Mouse (Mus musculus) erythroblast, adult 5-6 weeks (primary cell): ENCODE results near the gene Slc35f4. TPM values are rescaled to one million over a fixed set of nuclear protein-coding genes. Genes with fewer than 3 reads are reported as not detected.

ENCODE experiments used
- ATAC-seq: replicated peaks from 2 replicates; pipeline ENCODE4 v1.8.0; 2016; ENCODE audit warnings: moderate number of reproducible peaks, mild to moderate bottlenecking, moderate TSS enrichment, inconsistent platforms; ENCODE audit not compliant: poor library complexity, low FRiP score, severe bottlenecking
- total RNA-seq, 2 experiments: library from RNA; stranded (forward) in 1 of 2; stranded (reverse) in 1 of 2; fragments of 150-400 nt in 1 of 2; fragments of 200-764, 138-1000 nt in 1 of 2; gene quantifications; 2 replicates each; pipeline versions ENCODE4 v1.2.3 to v1.2.4; 2015 to 2017; ENCODE audit warnings: low replicate concordance in 2 of 2

Gene Slc35f4
- total RNA-seq, 2 experiments from 2014 or later, result not detected

DNA sequence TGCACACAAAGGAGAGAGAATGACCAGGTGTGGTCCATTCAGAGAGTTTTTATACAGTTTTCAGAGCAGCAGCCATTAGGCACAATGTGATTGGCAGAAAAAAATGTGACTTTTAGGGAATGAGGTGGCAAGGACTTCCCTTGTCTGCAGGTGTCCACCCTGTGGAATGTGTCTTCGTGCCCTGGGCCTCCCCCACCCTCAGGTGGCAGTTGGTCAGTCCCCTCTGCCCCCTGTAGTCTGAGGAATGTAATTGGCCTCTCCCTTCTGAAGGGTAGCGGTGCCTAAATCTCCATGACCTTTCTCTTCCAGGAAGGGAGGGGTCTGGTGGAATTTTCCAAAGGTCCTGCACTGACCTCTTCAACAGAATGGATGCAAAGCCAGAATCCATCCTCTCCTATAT is 163.7 kb downstream of the Slc35f4 start:
- ATAC-seq, result no peak

DNA sequence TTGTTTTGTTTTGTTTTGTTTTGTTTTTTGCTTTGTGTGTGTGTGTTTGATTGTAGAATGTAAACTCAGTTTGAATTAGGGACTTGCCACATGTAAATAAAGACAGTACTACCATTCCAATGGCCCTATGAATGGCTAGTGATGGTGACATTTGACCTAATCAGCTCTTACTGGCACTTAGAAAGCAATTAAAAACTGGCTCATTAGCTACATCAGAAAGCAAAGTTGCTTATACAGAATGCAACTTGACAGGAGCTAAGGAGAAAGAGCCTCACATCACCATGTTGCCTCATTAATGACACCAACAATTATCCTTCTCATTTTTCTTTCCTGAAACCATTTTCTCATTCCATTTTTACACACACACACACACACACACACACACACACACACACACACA is 170.3 kb downstream of the Slc35f4 start:
- ATAC-seq, result no peak

DNA sequence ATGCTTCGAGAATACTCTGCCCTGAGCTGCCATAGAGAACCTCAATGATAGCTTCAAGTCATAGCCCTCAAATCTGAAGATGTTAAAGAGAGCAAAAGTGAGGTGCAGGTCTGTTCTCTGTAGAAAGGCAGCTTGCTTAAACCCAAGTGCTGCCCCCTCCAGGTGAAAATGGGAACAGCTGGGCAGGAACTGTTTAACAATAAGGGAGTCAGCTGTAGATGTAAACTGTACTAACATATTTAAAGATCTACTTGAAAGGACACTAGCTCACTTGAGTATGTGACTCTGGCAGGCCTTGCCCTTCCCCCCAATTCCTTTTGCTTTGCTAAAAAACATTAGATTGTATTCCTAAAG is 177.0 kb downstream of the Slc35f4 start:
- ATAC-seq, result no peak

DNA sequence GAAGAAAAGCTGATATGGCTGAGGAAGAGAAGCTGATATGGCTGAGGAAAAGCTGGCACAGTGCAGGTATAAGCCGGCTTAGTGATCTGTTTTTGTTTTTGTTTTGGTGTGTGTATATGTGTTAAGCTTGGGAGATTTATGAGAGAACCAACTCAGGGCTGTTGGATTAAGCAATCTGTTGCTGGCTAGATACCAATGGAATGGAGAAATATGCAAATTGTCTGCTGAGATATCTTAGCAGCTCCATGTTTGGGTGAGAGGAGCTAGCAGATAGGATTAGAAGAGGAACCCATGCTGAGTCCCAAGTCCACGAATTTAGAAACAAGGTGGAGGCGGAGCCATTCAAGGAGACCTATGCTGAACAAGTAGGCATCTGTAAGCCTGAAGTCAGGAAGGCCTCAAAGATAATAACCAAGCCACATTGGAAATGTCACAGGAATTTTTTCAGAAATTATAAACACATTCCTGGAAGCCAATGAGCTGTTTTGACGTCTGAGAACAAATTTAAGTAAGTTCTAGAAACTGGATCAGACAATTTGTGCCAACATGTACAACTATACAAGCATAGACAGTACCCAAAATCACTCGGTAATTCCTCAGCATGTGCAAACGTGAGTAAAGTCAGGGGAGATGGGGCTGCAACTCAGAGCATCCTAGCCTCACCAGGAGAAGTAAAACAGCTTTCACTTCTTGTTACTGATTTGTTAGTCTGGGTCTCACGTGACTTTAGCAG is 177.5 kb downstream of the Slc35f4 start:
- ATAC-seq, result no peak

DNA sequence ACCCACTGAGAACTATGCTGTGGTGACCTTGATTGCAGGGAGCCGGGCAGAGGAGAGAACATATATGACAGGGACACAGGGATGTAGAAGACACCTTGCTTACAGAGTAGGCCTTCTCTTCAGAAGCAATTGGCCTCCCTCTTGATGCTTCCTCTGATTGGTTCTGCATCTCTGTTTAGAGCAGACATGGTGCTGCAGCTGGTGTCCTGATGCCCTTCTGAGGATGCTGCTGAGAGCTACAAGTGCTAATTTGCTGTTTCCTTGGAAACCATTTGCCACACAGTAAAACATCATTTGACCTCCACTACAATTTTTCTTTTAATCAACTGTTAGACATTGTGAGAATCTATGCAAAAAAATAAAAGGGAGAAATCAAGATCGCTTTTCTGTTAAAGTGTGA is 180.0 kb downstream of the Slc35f4 start:
- no peak for ATAC-seq

DNA sequence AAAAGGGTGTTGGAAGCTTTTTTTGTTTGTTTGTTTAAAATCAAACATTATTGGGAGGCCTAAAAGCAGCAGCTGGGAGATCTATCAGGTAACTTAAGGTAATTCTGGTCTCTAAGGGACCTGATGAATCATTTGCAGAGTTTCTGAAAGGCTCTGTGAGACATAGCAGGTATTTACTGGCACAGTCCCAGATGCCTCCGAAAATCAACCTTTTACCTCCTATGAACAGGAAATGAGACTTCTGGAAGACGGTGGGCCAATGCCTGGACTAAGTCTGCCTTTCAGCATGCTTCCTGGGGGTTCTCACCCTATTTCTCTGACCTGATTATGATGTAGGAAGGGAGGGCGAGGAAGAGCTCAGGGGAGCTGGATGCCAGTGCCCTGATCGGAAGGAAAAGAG is 188.8 kb downstream of the Slc35f4 start:
- no peak for ATAC-seq

DNA sequence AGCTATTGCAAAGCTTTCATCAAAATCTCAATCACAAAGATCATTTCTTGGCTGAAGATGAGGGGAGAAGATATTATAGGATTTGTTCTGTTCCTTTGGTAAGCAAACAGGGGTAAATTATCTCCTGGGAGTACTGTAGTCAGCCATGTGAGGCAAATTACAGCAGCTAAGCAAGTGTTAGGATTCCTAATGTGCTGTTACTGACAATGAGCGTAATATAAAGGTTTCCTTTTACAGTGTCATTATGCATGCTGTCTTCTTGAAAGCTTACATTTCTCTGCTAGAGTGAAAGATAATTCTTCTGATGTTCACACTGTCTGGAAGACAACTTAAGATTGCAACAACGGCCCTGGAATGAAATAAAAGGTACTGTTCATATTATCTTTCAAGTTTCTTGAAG is 192.0 kb downstream of the Slc35f4 start:
- ATAC-seq, result no peak

DNA sequence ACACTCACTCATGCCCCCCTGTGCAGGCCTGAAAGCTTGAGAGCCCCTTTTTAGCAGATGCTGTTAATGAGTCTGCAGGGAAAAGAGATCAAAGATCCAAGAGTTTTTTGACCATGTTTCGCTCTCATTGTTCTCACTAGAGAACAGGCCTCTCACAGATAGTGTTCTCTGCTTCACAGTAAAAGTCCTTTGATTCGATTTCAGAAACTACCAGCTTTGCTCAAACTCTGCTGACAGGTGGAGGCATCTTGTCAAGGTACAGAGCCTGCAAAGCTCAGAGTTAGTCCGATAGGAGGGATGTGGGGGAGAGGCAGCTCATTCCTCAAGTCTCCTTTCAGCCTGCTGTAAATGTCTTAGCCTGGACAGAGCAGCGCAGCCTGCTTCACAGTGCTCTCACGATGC is 209.4 kb downstream of the Slc35f4 start:
- no peak for ATAC-seq

DNA sequence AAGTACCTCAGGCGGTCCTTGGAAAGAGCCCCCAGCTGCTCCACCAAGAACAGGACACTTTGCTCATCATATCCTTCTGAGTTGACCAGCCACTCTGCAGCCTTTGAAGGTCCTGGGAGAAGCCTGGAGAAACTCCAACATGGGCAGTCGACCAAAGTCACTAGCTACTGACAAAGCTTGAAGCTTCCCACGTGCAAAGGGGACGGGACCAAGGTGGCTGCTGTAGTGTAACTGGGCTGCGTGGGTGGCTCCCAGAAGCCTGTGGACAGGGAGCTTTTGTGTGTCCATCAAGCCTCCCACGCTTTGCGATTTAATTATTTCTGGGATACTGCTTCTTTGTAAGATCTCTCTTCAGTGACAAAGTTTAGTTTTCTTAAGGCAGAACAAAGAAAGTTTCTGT is 211.9 kb downstream of the Slc35f4 start:
- no peak for ATAC-seq

DNA sequence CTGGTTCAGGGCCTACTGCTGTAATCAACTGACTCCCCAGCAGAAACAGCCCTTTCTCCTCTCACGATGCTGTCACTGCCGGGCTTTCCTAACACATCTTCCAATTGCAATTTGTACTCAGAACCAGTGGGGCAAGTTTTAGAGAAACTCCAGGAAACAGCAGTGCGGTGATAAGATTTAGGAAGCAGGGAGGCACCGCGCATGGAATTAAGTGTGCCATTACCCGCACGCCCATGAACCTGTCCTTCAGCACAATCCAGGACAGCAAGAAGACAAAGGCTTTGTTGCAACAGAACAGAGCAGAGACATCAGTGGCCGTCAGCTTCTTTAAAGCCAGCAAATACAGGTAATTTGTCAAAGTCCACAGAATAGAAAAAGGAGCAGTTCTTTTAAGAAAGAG is 212.5 kb downstream of the Slc35f4 start:
- no peak for ATAC-seq

DNA sequence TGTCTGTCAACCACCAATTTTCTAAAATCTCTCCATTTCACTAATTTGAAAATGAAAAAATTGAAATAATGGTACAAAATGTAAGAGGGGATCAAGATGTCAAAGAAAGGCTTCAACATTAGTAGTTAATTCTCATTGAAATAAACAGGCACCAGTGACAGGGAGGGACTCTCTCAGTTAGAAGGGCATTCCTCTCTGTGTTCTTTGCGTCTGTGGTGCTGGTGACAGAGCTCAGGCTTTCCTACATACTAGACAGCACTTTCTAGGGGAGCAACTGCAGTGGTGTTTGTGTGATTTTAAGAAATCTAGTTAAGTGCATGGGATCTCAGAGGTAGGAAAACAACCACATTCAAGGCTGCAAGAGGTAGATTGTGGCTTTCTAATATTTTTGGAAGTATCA is 214.3 kb downstream of the Slc35f4 start:
- ATAC-seq, result no peak

DNA sequence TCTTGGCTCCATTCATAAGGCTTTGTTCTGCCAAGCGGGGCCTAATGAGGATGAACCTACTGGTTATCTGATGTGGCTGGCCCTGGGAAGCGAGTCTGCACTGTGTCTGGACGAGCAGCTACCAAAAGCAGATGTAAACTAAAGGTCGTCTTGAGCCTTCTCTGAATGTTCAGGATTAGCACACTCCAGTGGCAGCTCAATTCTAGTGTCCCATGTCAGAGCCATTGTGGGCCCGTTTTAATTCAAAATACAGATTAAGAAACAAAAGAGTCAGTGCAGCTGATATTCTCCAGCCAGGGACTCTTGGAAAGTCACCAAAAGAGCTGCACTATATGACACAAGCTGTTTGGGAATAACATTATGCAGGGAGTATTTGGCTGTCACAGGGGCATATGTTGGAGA is 214.8 kb downstream of the Slc35f4 start:
- no peak for ATAC-seq

DNA sequence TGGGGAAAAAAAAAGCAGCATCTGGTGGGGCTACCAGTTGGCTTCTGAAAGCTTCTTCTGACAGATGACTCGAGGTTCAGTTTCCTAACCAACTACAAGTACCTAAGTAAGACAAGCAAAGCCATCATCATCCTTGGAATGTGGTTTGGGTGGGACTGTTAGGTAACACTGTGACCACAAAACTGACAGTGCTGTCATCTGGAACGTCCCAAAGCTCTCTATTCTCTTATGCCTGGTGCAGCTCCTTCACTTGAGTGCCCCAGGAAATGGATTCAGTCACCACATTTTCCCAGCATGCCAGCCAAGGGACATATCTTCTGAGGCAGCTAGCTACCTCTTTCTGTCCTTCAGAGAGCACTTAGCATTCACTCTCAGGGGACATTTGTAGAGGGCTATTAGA is 216.2 kb downstream of the Slc35f4 start:
- ATAC-seq, result no peak

DNA sequence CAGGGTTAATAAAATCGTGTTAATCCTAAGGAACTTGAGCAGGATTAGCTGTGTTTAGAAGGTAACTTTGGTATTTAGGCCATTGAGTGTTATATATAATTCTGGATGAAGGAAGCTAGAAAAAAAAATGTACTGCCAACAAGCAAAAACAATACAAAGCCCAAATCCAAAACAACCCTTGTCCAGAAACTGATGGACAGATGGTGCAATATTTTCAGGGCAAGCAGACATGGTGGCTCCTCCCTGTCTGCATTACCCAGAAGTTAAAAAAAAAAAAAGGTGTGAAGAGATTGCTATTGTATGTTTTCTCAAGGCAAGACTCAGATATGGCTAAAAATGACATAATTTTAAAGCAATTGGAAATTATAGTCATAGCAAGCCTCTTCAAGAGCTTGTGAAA is 217.3 kb downstream of the Slc35f4 start:
- no peak for ATAC-seq

DNA sequence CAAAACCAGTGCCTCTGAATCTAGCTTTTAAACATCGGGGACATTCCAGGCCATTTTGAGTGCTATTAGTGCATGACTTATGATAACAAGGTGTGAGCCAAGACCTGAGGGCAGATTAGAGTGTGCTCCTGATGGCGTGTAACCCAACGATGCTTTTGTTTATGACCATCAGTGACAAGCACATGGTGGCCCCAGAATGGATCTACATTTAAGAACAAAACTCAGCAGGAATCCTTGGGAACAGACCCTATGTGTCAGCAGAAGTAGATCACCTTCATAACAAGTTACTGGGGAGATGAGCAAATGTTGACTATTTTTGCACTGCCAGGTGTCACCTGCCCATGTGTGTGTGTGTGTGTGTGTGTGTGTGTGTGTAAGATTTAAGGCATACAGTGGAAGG is 218.0 kb downstream of the Slc35f4 start:
- no peak for ATAC-seq

DNA sequence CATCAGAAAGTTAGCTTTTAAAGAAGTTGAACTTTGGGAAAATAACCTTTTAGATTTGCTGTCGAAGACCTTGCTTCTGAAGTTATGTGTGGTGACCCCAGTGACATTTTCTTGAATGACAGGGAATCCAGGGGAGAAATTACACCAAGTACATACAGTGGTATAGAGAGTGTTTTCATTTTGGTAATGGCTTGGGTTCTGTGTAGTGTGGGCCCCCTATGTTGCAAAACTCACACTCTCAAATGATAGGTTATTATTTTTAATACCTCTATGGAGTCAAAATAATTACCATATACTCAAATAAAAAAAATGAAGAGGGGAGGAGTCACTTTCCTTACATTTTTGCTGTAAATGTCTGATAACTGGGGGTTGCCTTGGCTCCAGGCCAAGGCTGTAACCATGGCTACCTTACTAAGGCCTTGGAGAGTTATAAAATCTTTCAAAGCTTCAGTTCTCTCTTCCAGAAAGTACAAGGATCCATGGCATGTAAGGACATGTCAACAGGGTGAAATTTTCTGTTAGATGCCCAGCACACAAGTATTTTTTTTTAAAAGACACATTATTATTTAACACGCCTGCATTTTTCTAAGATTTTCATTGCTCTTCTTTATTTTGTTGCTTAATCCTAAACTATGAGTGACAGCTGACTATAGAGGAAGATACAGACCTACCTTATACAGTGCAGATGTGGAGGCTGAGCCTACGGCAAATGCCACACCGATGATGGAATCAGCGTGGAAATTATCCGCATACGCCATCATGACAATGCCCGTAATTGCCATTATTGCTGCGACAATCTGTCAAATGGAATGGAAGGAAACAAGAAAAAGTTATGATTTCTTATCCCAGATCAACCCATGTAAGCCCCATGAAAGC is 220.1 kb downstream of the Slc35f4 start:
- ATAC-seq, result no peak

DNA sequence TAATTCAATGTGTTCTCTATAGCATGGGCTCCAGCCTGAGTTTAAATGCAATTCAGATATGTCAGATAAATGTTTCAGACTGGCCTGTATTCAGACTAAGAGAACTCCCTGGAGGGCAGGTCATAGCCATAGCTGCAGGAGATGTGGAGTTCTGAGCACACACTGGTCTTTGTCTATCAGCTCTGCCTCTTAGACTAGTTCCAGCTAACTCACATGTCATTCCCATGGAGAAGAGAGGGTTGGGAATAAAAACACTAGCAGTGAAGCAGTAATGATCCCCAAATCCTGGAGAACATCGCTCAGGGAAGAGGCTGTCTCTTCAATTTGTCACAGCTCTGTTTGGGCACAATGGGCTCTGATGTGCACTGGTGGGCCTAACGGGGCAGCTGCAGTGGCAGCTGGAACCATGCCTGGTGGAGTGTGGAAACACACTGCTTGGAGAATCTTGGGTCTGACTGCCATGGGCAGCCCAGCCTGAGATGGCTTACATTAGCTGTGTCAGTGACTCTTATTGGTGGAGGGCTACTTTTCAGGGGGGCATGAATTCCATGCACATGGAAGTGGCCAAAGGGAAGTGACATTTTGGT is 223.5 kb downstream of the Slc35f4 start:
- no peak for ATAC-seq

DNA sequence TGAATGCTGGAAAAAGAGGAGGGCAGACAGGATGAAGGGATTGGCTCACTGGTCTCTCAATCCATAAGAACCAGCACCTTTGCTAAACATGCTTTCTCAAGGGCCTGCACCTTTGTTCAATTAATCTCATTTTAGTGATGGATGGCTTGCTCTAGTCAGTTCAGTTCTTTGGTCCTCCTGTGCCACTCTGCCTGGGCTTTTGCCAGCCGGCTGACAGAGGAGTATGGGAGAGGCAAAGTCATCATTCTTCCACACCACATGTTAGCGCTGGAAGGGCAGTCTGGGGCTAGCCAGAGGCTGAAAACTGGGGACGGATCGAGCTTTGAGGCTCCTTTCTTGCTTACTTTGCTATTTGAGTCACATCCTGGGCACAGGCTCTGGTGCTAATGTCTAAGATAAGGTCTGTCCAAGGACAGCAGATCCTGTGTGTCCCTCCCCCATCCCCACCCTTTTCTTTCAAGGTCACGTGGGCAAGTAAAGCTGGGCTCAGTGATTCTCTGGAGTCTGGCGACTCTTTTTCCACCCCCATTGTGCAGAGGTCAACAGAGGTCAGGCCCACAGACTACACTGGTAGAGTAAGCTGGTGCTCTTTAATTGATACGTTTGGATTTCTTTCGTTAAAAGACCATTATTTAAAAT is 224.7 kb downstream of the Slc35f4 start:
- ATAC-seq, result no peak

DNA sequence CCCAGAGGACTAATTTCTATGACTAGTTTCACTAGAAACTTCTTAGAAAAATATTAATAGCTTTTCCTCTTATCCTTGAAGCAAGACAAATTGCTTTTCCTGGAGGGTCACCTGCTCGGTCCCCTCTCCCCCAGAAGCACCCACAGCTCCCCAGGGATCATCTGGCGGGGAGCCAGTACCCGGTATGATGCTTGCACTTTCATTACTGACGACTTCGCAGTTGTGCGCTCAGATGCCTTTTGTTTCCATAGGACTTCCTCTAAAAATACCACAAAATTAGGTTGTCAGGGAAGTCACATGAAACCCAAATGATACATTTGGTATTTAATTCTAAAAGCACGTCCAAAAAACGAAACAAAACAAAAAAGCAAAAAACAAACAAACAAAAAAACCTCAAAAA is 225.5 kb downstream of the Slc35f4 start:
- no peak for ATAC-seq

DNA sequence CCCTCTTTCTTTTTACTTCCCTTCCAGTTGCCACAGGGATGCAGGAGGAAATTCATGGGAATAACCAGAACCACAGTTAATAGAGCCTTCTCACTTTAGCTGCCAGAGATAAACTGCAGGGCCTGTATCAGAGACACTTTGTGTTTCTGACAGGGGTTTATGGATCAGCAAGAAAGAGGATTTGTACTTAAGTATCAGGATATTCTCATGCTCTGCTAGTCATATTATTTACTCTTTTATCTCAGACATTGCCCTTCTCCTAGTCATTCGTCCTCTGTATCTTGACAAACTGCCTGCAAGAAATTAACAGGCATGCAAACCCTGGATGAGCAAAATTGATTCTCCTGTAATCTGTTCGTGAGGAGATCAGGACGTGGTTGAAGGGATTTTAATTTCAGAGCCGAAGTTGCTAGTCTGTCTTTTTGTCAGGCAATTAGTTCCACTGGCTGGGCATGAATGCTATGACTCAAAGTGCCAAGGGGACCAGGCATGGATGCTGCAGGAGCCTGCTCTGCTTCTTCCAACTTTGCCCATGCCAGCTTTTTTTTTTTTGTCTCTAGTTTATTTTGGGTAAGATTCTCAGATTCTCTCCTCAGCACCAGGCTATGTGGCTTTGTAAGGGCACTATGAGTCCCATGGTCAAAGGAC is 231.9 kb downstream of the Slc35f4 start:
- no peak for ATAC-seq
